Mouse (Mus musculus) kidney, adult 11 months (tissue): ENCODE results near the gene 4921524J17Rik.

Experiments
- DNase-seq: peaks from one replicate; pipeline ENCODE4 v3.0.0; 2022

4921524J17Rik gene

GRCm38 (mm10) chr8:85435736-85436135, 3.1 kb upstream of the 4921524J17Rik start:
- DNase-seq, result peak; percentile 70

DNA sequence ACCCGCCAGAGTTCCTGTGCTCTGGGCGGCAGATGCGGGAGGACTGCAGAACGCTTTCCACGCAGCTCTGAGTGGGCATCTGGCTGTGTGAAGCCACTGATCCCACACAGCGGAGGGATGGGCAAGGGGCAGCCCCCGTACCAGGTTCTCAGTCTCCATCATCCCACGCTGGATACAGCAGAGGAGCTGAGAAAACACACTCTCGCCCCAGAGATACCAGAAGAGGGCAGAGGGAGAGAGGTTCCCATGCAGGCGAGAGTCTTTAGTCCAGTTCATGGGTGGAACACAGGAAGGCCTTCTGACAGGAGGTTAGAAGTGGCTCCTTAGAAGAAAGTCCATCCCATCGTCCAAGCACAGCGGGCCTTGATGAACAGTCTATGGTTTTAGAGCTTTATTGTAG, 2.2 kb upstream of the 4921524J17Rik start:
- no peak for DNase-seq

GRCm38 (mm10) chr8:85433017-85433393, 372 bp upstream of the 4921524J17Rik start:
- DNase-seq, result no peak

DNA sequence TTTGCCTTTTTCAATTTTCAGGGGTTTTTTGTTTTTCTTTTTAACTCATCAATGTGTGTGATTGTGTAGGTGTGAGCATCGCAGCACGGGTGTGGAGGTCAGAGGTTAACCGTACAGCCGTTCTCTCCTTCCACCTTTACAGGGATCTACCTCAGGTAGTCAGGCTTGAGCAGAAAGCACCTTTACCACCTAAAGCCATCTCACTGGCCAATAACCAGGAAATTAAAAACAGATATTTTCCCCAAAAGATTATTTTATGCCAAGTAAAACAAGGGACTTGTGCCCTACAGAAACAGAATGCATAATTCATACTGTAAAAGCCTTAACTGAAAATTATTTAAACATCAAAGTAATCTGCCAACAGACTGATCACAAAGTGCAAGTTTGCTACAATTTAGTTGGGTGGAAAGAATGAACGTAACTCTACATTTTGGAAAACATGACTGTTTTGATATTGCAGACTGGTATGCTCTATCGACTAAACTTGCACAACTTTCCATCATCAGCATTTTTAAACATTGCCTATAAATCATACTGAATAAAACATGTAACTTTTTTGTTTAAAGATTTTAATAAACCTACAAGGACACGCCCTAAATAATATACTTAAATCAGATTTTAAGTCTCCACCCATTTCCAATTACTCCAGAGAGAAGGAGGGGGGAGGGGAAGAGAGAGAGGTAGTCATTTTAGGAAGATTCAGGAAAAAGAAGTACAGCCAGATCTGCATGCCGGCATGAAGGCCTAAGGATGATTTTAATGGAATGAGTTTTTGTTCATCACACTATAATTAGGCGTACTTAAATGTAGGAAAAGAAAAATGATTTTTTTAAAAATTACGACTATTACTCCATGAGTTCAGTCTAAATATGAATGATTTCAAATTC, 1.1 kb downstream of the 4921524J17Rik start:
- DNase-seq, result no peak

DNA sequence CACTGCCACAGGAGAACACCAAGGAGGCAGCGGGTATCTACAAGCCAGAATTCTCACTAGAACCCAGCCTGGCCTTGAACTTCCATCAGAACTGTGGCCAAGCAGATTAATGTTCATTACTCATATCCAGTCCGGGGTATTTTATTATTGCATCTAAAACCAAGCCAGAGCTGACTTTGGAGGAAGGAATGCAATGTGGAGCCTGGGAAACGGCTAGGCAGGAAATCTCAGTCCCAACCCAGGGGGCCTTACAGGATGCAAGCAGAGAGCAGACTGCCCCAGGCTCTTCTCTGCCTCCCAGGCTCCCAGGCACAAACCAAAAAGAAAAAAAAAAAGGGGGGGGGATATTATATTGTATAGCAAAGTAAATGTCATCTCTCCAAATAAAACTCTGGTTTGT, 1.8 kb downstream of the 4921524J17Rik start:
- DNase-seq, result peak; percentile 24

DNA sequence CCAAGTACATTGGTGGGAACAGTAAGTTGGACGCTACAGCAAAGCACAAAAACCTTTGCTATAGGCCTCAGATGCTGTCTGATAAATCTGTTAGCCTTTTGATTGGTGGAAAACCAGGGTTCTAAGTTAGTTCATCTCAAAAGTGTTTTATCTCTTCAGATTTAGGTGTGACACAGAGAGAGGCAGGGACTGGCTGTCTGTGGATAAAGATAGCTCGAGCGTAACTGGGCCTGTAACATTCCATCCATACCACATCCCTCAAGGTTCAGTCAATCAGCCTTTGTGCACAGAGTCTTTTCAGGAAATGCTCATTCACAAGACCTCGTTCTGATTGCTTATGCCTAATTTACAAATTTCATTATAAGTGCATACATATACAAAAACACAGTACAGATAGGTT, 3.4 kb downstream of the 4921524J17Rik start:
- DNase-seq, result no peak

DNA sequence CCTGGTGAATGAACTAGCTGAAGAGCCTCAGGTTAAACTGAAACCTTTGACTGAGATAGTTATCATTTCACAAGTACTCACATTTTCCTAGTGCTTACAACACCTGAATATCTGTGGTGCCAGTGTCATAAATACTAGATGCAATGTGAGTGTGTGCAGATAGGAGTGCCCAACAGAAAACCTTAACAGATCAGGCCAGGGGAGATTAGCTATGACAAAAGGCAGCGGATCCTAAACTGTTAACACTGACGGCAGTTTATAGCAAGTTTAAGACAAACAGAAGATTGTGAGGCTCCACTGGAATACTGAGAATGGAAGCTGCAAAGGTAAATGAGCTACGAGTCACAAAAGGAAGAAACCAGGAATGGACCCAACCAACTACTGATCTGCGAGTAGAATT, 5.6 kb downstream of the 4921524J17Rik start:
- DNase-seq, result no peak

DNA sequence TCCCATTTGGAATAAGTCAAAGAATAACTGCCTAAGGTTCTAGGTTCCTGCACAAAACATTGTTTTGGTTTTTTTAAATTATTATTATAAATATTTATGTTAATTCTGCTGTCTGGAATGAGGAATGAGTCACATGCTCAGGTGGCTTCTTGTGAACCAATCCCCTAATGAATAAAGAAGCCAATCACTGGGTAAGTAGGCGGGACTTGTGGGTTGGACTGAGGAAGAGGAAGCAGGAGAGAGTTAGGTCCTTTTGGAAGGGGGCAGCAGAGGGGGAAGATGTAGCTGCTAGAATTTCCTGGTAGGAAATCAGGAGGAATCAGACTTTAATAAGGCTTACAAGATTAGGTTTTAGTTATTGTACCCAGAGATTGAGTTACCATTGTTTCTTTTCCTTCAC, 11.3 kb downstream of the 4921524J17Rik start:
- no peak for DNase-seq

GRCm38 (mm10) chr8:85408526-85408925, 24.1 kb downstream of the 4921524J17Rik start:
- DNase-seq, result no peak

GRCm38 (mm10) chr8:85408053-85408505, 24.6 kb downstream of the 4921524J17Rik start:
- DNase-seq, result peak; percentile 23

DNA sequence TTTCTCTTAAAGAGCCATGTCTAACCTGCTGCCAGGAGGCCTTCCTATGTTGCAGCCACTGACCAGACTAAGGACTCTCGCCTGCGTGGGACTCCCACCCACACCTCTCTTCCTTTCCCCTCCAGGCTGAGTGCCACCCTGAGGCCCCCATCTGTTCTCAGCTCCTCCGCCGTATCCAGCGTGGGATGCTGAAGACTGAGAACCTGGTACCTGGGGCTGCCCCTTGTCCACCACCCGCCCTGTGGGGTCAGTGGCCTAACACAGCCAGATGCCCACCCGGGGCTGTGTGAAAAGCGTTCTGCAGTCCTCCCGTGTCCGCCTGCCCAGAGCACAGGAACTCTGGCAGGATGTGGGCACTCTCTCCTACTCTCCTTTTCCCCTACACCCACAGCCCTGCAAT, 26.7 kb downstream of the 4921524J17Rik start:
- no peak for DNase-seq

DNA sequence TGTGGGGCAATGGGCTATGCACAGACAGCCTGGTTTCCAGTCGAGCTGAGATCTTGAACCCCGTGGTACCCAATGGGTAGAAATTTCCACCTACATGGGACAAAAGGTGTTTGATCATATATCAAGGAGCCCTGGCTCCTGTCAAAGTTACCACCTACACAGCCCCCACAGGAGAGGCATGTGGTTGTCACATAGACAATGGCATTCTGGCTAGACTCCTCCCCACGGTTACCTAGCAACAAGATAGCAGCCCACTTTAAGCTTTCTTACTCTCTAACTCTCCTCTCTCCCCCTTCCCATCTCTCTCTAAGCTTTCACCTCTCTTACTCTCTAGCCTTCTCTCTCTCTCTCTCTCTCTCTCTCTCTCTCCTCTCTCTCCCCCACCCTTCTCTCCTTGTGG, 27.2 kb downstream of the 4921524J17Rik start:
- DNase-seq, result no peak

GRCm38 (mm10) chr8:85398548-85398947, 34.1 kb downstream of the 4921524J17Rik start:
- DNase-seq, result no peak

DNA sequence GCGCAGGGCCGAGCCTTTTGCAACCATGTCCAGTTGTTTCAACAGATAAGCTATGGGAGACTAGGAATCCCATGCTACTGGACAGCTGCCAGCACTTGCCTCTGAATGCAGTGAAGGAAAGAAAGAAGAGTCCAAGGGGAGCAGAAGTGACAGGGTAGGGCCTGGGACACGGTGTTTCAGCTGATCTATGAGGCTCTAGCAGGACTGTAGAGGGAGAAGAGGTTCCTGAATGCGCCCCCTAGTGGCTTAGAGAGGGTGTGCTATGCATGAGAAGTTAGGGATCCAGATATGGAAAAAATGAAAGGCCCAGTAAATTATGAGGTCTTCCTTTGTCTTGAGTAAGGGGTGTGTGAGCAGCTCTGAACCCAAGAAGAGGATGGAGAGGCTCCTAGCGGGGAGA, 35.1 kb downstream of the 4921524J17Rik start:
- peak; percentile 18 for DNase-seq

- DNase-seq, result no peak
These were observed 36.1 kb downstream of the 4921524J17Rik start for GRCm38 (mm10) chr8:85396432-85397079.

DNA sequence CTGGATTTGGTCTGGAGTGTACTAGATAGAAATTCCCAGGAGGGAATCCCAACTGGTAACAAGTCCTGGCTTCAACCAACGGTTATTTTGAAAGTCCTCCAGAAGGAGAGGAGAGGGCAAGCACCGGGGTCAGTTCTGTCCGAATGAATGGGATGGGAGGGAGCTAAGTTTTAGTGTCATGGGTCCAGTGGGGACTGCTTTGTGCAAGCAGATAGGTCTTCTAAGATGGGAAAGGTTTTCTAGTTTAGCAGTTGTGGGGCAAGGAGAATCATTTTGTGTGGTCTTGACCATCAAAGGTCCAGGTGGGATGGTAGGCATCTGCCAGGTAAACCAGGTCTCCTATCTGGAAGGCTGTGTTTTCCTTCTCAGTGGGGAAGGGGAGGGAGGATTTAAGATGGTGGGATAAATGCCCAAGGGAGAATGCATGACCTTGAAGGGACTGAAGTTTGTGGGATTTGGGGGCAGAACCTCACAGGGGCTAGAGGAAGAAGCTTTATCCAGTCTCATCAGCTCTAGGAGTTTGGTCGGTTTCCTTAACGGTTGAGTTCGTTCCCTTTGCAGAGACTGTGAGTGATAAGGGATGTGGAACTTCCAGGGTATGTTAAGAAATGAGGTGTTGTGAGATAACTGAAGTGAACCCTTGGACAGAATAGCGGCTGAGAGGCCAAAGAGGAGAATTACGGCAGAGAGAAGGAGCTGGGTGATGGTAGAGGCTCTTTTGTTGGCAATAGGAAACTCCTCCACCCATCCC, 36.8 kb downstream of the 4921524J17Rik start:
- DNase-seq, result no peak

GRCm38 (mm10) chr8:85395017-85395416, 37.6 kb downstream of the 4921524J17Rik start:
- DNase-seq, result no peak

GRCm38 (mm10) chr8:85393199-85393598, 39.4 kb downstream of the 4921524J17Rik start:
- DNase-seq, result no peak

GRCm38 (mm10) chr8:85391438-85391837, 41.2 kb downstream of the 4921524J17Rik start:
- no peak for DNase-seq

- no peak for DNase-seq
These were observed 46.4 kb downstream of the 4921524J17Rik start, which contains the start of gene Mylk3 for GRCm38 (mm10) chr8:85386205-85386604. Gene Mylk3, minus strand, starts transcription at chr8:85386345.

- DNase-seq, result no peak
These were observed 50.7 kb downstream of the 4921524J17Rik start for GRCm38 (mm10) chr8:85381926-85382325.

- peak; percentile 51 for DNase-seq
These were observed 51.8 kb downstream of the 4921524J17Rik start for GRCm38 (mm10) chr8:85380824-85381209.

GRCm38 (mm10) chr8:85380123-85380823, 52.4 kb downstream of the 4921524J17Rik start:
- DNase-seq, result no peak
